In genomic region chr12:100977551-100977950, GRCm38 (mm10) we compare ENCODE assay signal across 19 mouse cellular contexts.
"Had no signal": no experiment of that assay in that cellular context is flagged by ENCODE, and none has a peak within 500 bp of the region (broad histone marks: within the 10 kb centered on the region; RNA-seq: fewer than 3 reads in every experiment).

No protein-coding gene starts in this region.

- H3K27me3 ChIP-seq: lung, embryonic 15.5 days; midbrain, embryonic 13.5 days; midbrain, embryonic 15.5 days; neural tube, embryonic 15.5 days had no signal

- DNase-seq: lung, adult 2 months; lung, postnatal 14 days; retina, postnatal 1 day; right cerebral cortex, adult 18-20 months; right cerebral cortex, postnatal 25 days; right cerebral cortex, postnatal 4 days; spleen, adult 18-20 months; thymus, adult 18-20 months; thymus, postnatal 14 days; thymus, postnatal 36 days had no signal

- ATAC-seq: lung, postnatal 0 days; midbrain, embryonic 13.5 days; midbrain, embryonic 15.5 days had no signal

- H3K27ac ChIP-seq: lung, embryonic 15.5 days; macrophage; midbrain, embryonic 13.5 days; midbrain, embryonic 15.5 days; neural tube, embryonic 13.5 days; neural tube, embryonic 15.5 days had no signal

- H3K9me3 ChIP-seq: lung, embryonic 15.5 days; megakaryocyte, embryonic 14.5 days; midbrain, embryonic 13.5 days; midbrain, embryonic 15.5 days; neural tube, embryonic 13.5 days; neural tube, embryonic 15.5 days had no signal

- H3K36me3 ChIP-seq: lung, embryonic 15.5 days; midbrain, embryonic 13.5 days; midbrain, embryonic 15.5 days; neural tube, embryonic 13.5 days; neural tube, embryonic 15.5 days had no signal

- H3K4me2 ChIP-seq: lung, embryonic 15.5 days; midbrain, embryonic 11.5 days; midbrain, embryonic 13.5 days; midbrain, embryonic 15.5 days; neural tube, embryonic 13.5 days; neural tube, embryonic 15.5 days had no signal

- H3K9ac ChIP-seq: lung, embryonic 15.5 days; midbrain, embryonic 13.5 days; midbrain, embryonic 15.5 days; neural tube, embryonic 13.5 days; neural tube, embryonic 15.5 days had no signal

- H3K4me3 ChIP-seq: lung, embryonic 15.5 days; megakaryocyte, embryonic 14.5 days; midbrain, embryonic 13.5 days; midbrain, embryonic 15.5 days; neural tube, embryonic 13.5 days; neural tube, embryonic 15.5 days had no signal
